Mouse (Mus musculus) heart, embryonic 14.5 days (tissue): ENCODE results near the gene Acadvl. TPM values are rescaled to one million over a fixed set of nuclear protein-coding genes. Genes with fewer than 3 reads are reported as not detected.

Source experiments
- ATAC-seq: fragments of 200-750 bp; cut with Nextera tagmentation; 2 replicates; pipeline ENCODE4 v1.8.0; 2017; ENCODE audit warnings: low read depth, moderate TSS enrichment; ENCODE audit not compliant: insufficient number of reproducible peaks, insufficient read depth, low FRiP score
- H3K27ac ChIP-seq, 2 experiments: fragments of 200-500 bp in 1 of 2; fragments of 300-500 bp in 1 of 2; sonication (generic) in 1 of 2; replicated peaks in 1 of 2; 2 replicates each; pipeline ENCODE4 v1.5.1; 2012 to 2014; ENCODE audit warnings: low read depth in 2 of 2, low read length in 2 of 2, control low read depth in 1 of 2, mild to moderate bottlenecking in 1 of 2, mixed read lengths in 1 of 2; ENCODE audit not compliant: control insufficient read depth in 1 of 2, insufficient read depth in 1 of 2
- H3K27me3 ChIP-seq: fragments of 300-500 bp; sonication (generic); 2 replicates; pipeline ENCODE4 v1.6.1; 2014; ENCODE audit warnings: mild to moderate bottlenecking, low read length, control low read depth; ENCODE audit not compliant: control insufficient read depth, insufficient read depth
- H3K36me3 ChIP-seq: fragments of 300-500 bp; sonication (generic); 2 replicates; pipeline ENCODE4 v1.6.1; 2014; ENCODE audit warnings: mild to moderate bottlenecking, control low read depth, low read length, mixed read lengths; ENCODE audit not compliant: control insufficient read depth, insufficient read depth
- H3K4me1 ChIP-seq, 2 experiments: fragments of 200-500 bp in 1 of 2; fragments of 300-500 bp in 1 of 2; sonication (generic) in 1 of 2; 2 replicates each; pipeline ENCODE4 v1.6.1; 2012 to 2014; ENCODE audit warnings: low read length in 2 of 2, control low read depth in 1 of 2, mixed read lengths in 1 of 2; ENCODE audit not compliant: control insufficient read depth in 2 of 2, insufficient read depth in 2 of 2
- H3K4me2 ChIP-seq: fragments of 300-500 bp; sonication (generic); 2 replicates; pipeline ENCODE4 v1.6.1; 2014; ENCODE audit warnings: mild to moderate bottlenecking, low read length
- H3K4me3 ChIP-seq, 2 experiments: fragments of 200-500 bp in 1 of 2; fragments of 300-500 bp in 1 of 2; sonication (generic) in 1 of 2; 2 replicates each; pipeline ENCODE4 v1.5.1; 2012 to 2014; ENCODE audit warnings: low read length in 2 of 2, mild to moderate bottlenecking in 2 of 2, control low read depth in 1 of 2, low read depth in 1 of 2, moderate library complexity in 1 of 2; ENCODE audit not compliant: control insufficient read depth in 1 of 2, insufficient read depth in 1 of 2
- H3K9ac ChIP-seq: fragments of 300-500 bp; sonication (generic); 2 replicates; pipeline ENCODE4 v1.6.1; 2014; ENCODE audit warnings: mild to moderate bottlenecking, low read length
- H3K9me3 ChIP-seq: fragments of 300-500 bp; sonication (generic); 2 replicates; pipeline ENCODE4 v1.6.1; 2016; ENCODE audit warnings: low read length, control low read depth; ENCODE audit not compliant: control insufficient read depth
- WGBS: fragments of 180-500 bp; shearing (Covaris S2); extraction: QIAGEN DNeasy Blood & Tissue Kit; methylation state at CpG from one replicate; pipeline ENCODE4 v1.1.7; 2014; 5-methylcytosine and 5-hydroxymethylcytosine counted together
- polyA plus RNA-seq: library from polyadenylated mRNA; unstranded; fragments of >200 nt; fragmentation: Nextera tagmentation; extraction: Ambion mirVana; gene quantifications from 2 replicates; pipeline ENCODE4 v1.2.1, GENCODE M21; 2014

Acadvl gene
- polyA plus RNA-seq, 1 experiment from 2014 or later, result 185 TPM

DNA sequence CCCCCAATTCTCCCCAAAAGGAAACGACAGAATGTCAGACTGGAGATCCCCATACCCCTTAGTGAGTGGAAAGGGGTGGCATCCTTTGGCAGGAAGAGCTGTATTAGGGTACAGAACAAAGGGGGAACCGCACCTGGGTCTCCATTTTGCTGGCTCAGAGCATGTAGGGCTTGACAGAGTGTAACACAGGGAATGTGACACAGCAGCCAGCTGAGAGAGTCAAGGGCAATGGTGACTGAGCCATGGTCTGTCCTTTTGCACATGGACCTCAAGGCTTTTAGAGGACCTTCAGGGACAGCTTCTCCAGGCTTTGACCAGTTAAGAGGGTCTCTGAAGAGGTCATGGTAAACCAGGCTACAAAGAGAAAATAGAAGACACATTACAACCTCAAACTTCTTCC lies 40.3 kb downstream of the Acadvl start:
- 96% methylated on average over 2 of the region's 2 CpGs for WGBS
- Histone ChIP-seq H3K36me3 (peaks cover 79% of the 10 kb centered on the region), H3K27me3 (no peaks in the 10 kb centered on the region), H3K4me1 (peaks cover 3 to 4% of the 10 kb centered on the region in 2 experiments; a peak in 3 of 4 replicates), H3K4me2 (no peak overlapping the region), H3K4me3 (no peak overlapping the region), H3K9me3 (no peaks in the 10 kb centered on the region), H3K27ac (no peak overlapping the region), H3K9ac (no peak overlapping the region)
- no peak for ATAC-seq

- no peaks in the 10 kb centered on the region for H3K9me3 ChIP-seq
- H3K36me3 ChIP-seq, result peaks cover 71% of the 10 kb centered on the region
- no peak overlapping the region for H3K27ac ChIP-seq
- no peak overlapping the region for H3K9ac ChIP-seq
- no peak for ATAC-seq
- H3K4me1 ChIP-seq, result peaks cover 4 to 10% of the 10 kb centered on the region in 2 experiments; a peak in 3 of 4 replicates
- H3K4me2 ChIP-seq, result no peak overlapping the region
- H3K4me3 ChIP-seq, result no peak overlapping the region
- WGBS, result 82% methylated on average over 3 of the region's 3 CpGs
- peaks cover 13% of the 10 kb centered on the region for H3K27me3 ChIP-seq
These were observed 44.4 kb downstream of the Acadvl start for GRCm38 (mm10) chr11:69970775-69971174.

GRCm38 (mm10) chr11:69970222-69970621 lies 45.0 kb downstream of the Acadvl start:
- Histone ChIP-seq H3K4me2 (no peak overlapping the region), H3K27ac (no peak overlapping the region), H3K4me1 (peaks cover 4 to 11% of the 10 kb centered on the region in 2 experiments; a peak in 3 of 4 replicates), H3K36me3 (peaks cover 67% of the 10 kb centered on the region), H3K4me3 (no peak overlapping the region), H3K9ac (no peak overlapping the region), H3K9me3 (no peaks in the 10 kb centered on the region), H3K27me3 (peaks cover 18% of the 10 kb centered on the region)
- ATAC-seq, result no peak
- WGBS, result 87% methylated on average over 6 of the region's 6 CpGs

- 72% methylated on average over 4 of the region's 4 CpGs for WGBS
- Histone ChIP-seq H3K9ac (no peak overlapping the region), H3K4me3 (no peak overlapping the region), H3K36me3 (peaks cover 52% of the 10 kb centered on the region), H3K4me2 (no peak overlapping the region), H3K27ac (no peak overlapping the region), H3K9me3 (no peaks in the 10 kb centered on the region), H3K4me1 (peaks cover 4 to 14% of the 10 kb centered on the region in 2 experiments; a peak in 3 of 4 replicates), H3K27me3 (peaks cover 33% of the 10 kb centered on the region)
- ATAC-seq, result no peak
These were observed 46.4 kb downstream of the Acadvl start for GRCm38 (mm10) chr11:69968793-69969192.

- peak overlapping the region; percentile 84 for H3K4me2 ChIP-seq
- H3K9ac ChIP-seq, result peak overlapping the region; percentile 66
- WGBS, result 34% methylated on average over 17 of the region's 17 CpGs
- peak overlapping the region; percentile 30 to 44; a peak in 3 of 4 replicates for H3K4me3 ChIP-seq
- no peak overlapping the region for H3K27ac ChIP-seq
- H3K27me3 ChIP-seq, result peaks cover 49% of the 10 kb centered on the region
- H3K36me3 ChIP-seq, result peaks cover 34% of the 10 kb centered on the region
- H3K4me1 ChIP-seq, result peaks cover 4 to 14% of the 10 kb centered on the region in 2 experiments; a peak in 3 of 4 replicates
- H3K9me3 ChIP-seq, result no peaks in the 10 kb centered on the region
- no peak for ATAC-seq
These were observed 48.2 kb downstream of the Acadvl start for GRCm38 (mm10) chr11:69966860-69967517.

GRCm38 (mm10) chr11:69966006-69966859 lies 49.0 kb downstream of the Acadvl start:
- peaks cover 4 to 14% of the 10 kb centered on the region in 2 experiments; a peak in 3 of 4 replicates for H3K4me1 ChIP-seq
- ATAC-seq, result peak; percentile 58; the same call in 1 of the 2 replicates
- H3K36me3 ChIP-seq, result peaks cover 27% of the 10 kb centered on the region
- H3K27ac ChIP-seq, result no peak overlapping the region
- H3K4me2 ChIP-seq, result peak overlapping the region; percentile 84
- peak overlapping the region; percentile 66 for H3K9ac ChIP-seq
- peaks cover 55% of the 10 kb centered on the region for H3K27me3 ChIP-seq
- H3K9me3 ChIP-seq, result no peaks in the 10 kb centered on the region
- peak overlapping the region; percentile 30 to 44 for H3K4me3 ChIP-seq
- WGBS, result 2% methylated on average over 58 of the region's 59 CpGs

- 4% methylated on average over 46 of the region's 49 CpGs for WGBS
- peaks cover 63% of the 10 kb centered on the region for H3K27me3 ChIP-seq
These were observed 49.8 kb downstream of the Acadvl start for GRCm38 (mm10) chr11:69965271-69966005.

More at GRCm38 (mm10) chr11:69965271-69966005, 49.8 kb downstream of the Acadvl start:
- no peaks in the 10 kb centered on the region for H3K9me3 ChIP-seq
- H3K9ac ChIP-seq, result 0 out of 2 replicates have a peak overlapping the region, but pooled peaks have one; percentile 1
- peak overlapping the region in 1 of 2 experiments; percentile 44; a peak in 2 of 4 replicates for H3K4me3 ChIP-seq
- H3K4me2 ChIP-seq, result peak overlapping the region; percentile 84
- no peak for ATAC-seq
- peaks cover 25% of the 10 kb centered on the region for H3K36me3 ChIP-seq
- H3K27ac ChIP-seq, result no peak overlapping the region
- peaks cover 4 to 14% of the 10 kb centered on the region in 2 experiments; a peak in 3 of 4 replicates for H3K4me1 ChIP-seq
